Mouse (Mus musculus): ENCODE measurements at regions not wholly inside any gene's neighbourhood (a gene's known extent, or its start where the extent isn't known, plus 50 kb on each side); places are given as distances from the start of the nearest gene placed in this dataset.

DNA sequence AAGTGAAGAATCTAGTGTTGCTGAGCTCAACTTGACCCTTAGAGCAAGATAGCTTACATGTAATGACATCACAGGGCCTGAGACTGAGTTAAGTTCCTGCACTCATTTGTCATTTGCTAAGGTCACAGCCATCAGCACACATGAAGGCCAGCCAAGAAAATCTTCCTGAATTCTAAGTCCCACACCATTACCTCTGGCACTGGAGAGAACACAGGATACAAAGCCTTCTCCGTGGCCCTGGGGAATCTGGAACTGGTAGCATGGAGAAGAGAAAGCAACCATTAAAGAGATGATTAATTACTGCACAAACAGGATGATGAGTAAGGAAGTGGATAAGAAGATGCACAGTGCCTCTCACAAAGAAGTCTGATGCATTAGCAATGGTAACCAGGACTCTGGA, 232.0 kb downstream of the Wdr72 start:
- TF ChIP-seq GATA4 (IDR thresholded peaks at IDR 0.05; ENCODE audit: insufficient replicate concordance, low read length), result no peak

DNA sequence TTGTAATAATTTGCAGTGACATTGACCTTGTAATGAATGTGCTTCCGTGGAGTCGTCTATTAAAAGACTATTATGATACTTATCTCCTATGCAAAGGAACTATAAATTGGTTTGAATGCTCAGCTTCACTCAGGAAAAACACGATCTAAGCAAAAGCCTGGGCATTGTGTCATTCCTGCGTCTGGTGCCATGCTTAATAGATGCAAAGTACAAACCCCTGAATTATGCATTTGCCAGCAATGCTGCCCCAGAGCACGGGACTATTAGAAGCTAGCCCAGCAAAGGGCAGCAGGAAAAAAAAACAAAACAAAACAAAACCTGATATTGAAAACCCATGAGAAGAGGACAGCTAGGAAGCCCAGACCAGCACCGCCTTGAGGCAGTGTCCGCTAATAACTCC, 234.9 kb downstream of the Wdr72 start:
- no peak for TF ChIP-seq GATA4 (IDR thresholded peaks at IDR 0.05; ENCODE audit: insufficient replicate concordance, low read length)

DNA sequence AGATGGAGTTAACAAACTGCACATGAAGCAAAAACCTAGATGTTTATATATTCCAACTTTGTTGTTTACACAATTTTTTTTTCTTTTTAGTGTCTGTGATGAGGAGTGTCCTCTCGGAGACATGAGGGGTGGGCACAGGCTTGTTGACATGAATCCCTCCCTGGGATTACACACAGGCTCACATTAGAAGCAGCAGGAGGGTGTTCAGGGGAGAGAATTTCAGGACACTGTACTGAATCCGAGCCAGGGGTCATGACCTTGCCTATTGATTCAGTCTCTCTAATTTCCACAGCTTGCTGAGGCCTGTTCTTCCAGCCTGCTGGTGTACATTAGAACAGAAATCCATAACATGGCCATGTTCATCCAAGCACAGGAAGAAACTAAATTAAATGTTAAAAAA, 238.6 kb downstream of the Wdr72 start:
- TF ChIP-seq GATA4 (IDR thresholded peaks at IDR 0.05; ENCODE audit: insufficient replicate concordance, low read length), result no peak

DNA sequence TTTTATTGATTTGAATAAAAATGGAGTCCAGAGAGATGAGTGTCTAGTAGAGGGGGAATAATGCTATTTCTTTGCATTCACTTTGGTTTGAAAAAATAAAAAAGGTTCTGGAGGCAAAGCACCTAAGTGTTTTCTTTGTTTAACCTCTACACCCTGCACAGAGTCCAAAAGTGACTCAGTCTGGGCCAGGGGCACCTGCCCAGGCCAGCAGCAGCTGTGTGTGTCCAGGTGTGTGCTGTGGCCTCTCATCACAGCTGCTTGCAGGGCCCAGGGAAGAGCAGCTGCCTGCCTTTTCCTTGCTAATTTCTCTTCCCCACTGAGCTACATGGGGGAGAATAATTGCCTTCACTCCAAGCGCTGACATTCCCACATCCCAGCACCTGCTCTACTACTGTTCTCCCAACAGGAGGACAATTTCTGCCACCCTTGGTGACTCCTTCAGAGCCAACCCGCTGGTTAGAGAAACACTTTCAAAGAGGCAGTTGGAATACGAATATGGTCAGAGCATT, 255.8 kb downstream of the Wdr72 start:
- no peak for TF ChIP-seq GATA4 (IDR thresholded peaks at IDR 0.05; ENCODE audit: insufficient replicate concordance, low read length)

DNA sequence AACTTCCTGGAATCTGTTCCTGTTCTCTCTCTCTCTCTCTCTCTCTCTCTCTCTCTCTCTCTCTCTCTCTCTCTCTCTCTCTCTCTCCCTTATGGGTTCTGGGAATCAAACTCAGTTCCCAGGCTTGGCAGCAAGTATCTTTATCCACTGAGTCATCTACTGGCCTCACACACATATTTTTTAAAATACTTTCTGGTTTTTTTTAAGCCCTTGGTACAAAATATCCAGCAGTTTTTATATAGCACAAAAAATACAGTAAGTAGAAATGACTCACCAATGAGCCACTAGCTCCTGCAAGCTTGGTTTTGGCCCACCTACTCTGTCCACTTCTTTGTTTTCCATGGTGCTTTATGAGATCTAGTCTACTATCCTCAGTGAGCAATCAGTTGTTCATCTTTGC, 266.0 kb downstream of the Wdr72 start:
- no peak for TF ChIP-seq GATA4 (IDR thresholded peaks at IDR 0.05; ENCODE audit: insufficient replicate concordance, low read length)

DNA sequence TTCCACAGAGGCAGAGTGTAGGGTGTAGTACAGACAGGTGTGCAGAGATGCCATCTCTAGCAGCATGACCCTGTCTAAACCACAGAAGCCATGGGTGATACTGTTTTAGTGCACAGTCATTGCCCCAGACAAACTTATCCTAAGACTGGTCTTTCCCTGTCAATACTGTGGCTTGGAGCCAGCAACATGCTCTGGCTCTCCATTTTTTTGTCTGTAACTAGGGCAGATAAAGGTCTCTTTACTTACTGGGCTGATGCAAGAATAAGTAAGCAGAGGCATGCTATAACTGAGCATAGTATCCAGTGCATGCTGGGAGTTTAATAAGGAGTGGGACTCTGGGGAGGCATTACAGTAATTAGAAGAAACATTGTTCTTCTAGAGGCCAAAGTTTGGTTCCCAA, 267.0 kb downstream of the Wdr72 start:
- no peak for TF ChIP-seq GATA4 (IDR thresholded peaks at IDR 0.05; ENCODE audit: insufficient replicate concordance, low read length)

DNA sequence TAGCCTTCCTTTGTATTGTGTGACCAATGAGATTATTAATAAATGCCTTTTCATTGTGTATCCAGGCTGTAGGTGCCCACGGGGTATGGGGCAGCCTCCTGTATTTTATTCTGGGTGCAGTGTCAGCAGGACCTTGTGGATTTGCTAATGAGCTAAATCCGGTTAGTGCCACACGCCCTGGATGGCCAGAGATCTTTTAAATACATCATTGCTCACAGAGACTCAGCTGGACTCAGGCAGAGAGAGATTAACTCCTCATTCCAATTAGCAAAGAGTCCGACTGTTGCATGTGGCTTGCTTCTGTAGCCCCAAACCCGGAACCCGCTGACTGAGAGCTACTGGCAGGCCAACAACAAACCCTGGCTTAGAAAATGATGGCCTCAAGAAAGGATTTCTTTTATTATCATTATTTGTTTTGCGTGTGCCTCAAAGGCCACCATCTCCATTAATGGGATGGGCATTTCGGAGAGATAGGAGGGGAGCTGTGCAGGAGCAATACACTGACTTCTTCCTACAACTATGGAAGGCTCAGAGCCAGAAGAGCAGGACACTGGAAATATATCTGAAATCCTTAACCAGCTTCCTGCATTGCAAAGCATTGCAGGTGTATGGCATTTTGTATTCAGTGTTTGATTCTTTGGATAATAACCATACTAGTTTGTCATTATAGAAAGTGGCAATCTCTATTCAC, 274.2 kb downstream of the Wdr72 start:
- no peak for TF ChIP-seq GATA4 (IDR thresholded peaks at IDR 0.05; ENCODE audit: insufficient replicate concordance, low read length)

DNA sequence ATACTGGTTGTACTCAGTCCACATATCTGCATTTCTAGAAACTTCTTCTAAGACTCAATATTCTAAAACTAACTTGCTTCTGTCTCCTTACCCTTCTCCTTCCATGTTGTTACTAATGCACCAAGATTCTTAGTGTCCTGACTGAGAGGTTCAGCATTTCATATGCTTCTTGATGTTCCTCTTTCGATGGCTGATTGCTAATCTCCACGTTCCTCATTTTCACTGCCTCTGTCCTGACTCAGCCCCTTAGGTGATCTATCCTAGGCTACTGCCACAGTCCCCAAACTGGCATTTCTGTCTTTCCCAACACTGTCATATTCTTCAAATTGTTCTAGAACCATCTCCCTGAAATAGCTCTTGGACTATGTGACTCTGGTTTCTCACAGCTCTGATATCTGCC, 315.4 kb downstream of the Wdr72 start:
- no peak for TF ChIP-seq GATA4 (IDR thresholded peaks at IDR 0.05; ENCODE audit: insufficient replicate concordance, low read length)

DNA sequence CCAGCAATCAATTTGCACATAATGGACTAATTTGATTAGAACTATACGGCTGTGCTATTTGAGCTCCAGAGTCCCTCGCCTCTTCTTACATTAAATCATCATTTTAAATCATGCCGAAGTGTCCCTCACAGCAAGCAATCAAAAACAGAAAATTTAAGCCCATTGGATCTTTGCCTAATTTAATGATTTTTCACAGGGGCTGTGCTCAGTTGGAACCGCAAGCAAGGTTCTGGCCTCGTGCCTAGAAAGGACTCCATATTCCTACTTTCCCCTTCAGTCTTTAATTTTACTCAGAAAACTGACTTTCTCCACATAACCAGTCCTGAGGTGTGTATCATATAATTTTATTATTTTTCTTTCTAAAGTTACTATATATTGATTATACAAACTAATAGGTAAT, 339.8 kb downstream of the Wdr72 start:
- no peak for TF ChIP-seq GATA4 (IDR thresholded peaks at IDR 0.05; ENCODE audit: insufficient replicate concordance, low read length)

DNA sequence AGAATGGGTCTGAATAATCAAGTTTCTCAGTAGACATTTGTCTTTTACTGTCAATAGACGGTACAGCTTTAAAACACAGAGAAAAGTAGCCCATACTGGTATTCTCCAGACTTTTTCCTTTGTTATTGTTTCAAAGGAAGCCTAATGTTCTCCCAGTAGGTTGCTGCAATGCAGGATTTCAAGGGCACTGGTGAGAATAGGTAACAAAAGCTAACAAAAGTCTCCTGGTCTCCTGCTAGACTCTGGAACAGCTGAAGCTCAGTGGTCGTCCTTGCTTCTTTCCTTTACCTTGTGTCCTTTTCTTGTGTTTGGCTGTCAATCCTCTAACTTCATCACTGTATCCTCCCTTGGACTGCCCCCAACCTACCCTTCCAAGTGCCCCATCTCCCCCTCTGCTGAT, 350.9 kb downstream of the Wdr72 start:
- no peak for TF ChIP-seq GATA4 (IDR thresholded peaks at IDR 0.05; ENCODE audit: insufficient replicate concordance, low read length)

DNA sequence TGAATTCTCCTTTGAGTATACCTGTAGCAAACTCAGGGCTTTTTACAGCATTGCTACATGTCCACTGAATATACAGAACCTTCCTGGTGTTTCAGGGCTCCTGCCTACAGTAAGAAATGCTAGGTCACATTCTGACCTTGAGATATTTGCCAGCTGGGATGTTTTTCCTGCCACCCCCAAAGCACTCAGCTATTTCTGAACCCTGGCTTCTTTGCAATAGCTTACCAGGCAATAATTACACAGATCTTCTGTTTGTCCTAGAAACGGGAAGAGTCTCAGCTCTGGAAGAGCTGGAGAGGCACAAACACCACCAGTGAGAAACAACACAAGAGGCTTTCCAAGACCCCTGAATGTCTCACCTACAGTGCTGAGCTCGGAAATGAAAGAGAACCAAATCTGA, 366.7 kb downstream of the Wdr72 start:
- no peak for TF ChIP-seq GATA4 (IDR thresholded peaks at IDR 0.05; ENCODE audit: insufficient replicate concordance, low read length)

DNA sequence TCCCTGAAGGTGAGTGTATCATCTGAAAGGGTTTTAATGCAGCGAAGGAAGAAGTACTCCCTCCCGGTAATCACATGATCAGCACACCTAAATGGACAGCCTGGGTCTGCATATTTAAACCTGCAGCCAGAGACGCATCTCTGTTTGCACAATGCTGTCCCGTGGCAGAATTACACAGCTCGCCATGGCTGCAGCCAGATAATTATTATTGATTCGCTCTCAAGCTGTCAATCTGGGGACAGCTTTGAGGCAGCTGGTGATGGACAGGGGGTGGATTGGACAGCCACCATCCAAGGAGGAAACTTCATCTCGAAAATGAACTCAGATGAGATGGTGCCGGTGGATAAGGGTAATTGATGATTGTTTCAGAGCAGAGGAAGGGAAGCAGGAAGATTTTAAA, 369.1 kb downstream of the Wdr72 start:
- no peak for TF ChIP-seq GATA4 (IDR thresholded peaks at IDR 0.05; ENCODE audit: insufficient replicate concordance, low read length)

DNA sequence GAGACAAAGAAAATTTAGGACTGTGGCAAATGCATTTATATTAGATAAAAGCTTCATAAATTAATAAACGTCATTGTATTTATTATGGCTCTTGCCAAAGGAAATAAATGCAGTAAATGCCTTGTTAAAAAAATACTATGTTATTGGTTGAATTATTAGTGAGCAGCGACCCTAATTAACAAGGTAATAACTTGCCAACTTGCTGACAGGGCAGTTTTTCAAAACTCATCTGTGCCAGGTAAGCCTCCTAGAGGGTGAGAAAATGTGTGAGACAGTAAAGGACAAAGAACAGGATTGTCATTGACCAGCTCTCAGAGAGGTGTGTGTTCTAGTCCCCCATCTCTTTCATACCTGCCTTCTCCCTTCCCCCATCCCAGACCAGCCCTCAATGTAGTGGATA, 347.8 kb upstream of the Onecut1 start:
- TF ChIP-seq GATA4 (IDR thresholded peaks at IDR 0.05; ENCODE audit: insufficient replicate concordance, low read length), result no peak

DNA sequence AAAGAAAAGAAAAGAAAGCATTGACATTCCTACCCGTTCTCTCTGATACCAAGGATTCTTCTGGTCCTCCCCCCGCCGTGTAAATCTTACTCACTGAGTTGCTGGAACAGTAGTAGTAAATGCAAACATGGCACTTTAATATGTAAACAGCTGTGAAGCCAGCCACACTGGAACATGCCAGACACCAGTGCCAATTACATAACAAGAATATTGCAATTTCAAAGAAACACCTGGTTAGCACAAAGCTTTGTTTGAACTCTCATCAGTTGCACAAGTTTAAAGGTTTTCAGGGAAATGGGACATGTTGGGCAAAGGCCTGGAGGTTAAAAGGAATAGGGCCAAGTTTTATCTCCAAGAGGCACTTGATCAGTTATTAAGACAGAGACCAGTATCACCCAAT, 333.2 kb upstream of the Onecut1 start:
- TF ChIP-seq GATA4 (IDR thresholded peaks at IDR 0.05; ENCODE audit: insufficient replicate concordance, low read length), result no peak

DNA sequence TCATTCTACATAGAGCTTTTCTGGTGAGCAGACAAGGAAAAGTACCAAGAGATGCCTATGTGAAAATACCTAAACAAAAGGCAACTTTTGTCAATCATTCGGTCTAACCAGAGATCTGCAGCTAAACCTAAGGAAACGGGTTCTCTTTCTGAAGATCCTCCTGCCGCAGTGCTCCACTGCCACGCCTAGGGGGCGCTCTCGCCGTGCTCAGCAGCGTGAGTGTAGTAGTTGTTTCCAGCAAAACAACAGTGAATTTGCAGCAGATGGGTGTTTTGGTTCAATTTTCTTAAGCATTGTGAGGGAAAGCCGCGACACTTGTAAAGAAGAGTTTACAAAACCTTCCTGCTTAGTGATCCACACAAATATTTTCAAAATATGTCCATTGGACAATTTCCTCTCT, 331.4 kb upstream of the Onecut1 start:
- TF ChIP-seq GATA4 (IDR thresholded peaks at IDR 0.05; ENCODE audit: insufficient replicate concordance, low read length), result no peak

DNA sequence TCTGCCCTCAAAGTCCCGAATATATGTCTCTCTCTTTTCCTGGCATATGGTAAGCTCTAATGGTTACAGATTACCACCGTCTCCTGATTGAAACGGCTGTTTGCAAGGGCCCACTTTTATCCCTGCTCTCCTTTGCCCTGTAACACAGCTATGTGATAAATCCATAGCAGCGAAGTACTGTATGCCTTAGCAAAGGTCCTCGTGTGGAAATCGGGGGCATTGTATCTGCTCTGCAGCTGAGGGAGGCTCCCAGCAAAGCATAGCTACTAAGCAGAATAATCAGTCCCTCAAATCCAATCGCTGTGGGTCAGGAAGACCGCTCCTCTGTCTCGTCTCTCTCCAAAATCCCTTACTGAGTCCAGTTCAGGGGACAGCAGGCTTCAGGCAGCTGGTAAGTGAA, 331.0 kb upstream of the Onecut1 start:
- no peak for TF ChIP-seq GATA4 (IDR thresholded peaks at IDR 0.05; ENCODE audit: insufficient replicate concordance, low read length)

DNA sequence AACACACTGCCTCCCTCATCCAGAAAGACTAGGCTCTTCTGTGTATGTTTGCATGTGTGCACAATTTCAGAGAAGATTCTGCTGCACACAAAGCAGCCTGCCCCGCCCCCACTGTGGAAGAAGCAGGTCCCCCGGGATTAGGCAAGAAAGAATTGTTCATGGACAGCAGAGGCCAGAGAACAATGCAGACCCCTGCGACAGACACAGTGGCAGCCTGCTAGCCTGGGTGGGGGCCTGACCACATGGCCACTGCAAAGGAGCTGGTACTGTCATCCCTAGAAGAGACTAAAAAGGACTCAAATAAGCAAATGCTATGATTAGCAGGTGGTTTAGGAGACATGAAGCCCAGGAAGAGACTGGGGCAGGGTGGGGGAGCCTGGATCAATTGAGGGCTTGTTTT, 329.7 kb upstream of the Onecut1 start:
- TF ChIP-seq GATA4 (IDR thresholded peaks at IDR 0.05; ENCODE audit: insufficient replicate concordance, low read length), result no peak
